Mouse (Mus musculus): ENCODE results near the gene Spsb3. TPM values are rescaled to one million over a fixed set of nuclear protein-coding genes. Genes with fewer than 3 reads are reported as not detected.
A peak's percentile ranks its signal among the peaks of the same experiment; 100 is the strongest.

Gene Spsb3
- total RNA-seq, 2 experiments from 2014 or later, result 60.3 to 60.7 TPM

DNA sequence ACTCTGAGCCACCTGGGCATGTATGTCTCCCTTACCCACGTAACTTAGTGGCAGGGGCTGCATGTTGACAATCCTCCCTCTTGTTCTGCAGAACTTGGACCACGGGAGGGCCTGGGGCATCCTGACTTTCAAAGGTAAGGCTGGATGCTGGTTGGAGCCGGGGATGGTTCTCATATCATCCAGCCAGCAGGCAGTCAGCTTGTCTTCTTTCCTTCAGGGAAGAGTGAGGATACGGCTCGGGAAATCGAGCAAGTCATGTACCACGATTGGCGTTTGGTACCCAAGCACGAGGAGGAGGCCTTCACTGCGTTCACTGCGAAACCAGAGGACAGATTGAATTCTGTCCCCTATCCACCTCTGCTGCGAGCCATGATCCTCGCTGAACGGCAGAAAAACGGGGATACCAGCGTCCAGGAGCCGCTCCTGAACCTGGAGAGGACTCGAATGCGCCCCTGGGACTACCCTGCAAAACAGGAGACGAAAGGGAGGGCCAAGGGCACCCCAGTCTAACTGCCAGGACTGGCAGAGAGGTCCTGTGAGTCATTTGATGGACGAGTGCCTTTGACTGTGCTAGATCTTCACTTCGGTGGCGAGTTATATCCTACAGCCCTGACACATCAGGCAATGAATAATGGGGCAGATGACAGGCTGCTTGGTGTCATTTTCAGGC is 9.3 kb downstream of the Spsb3 start:
- no peak for DNase-seq (ENCODE audit: low spot score in 2 of 2)

DNA sequence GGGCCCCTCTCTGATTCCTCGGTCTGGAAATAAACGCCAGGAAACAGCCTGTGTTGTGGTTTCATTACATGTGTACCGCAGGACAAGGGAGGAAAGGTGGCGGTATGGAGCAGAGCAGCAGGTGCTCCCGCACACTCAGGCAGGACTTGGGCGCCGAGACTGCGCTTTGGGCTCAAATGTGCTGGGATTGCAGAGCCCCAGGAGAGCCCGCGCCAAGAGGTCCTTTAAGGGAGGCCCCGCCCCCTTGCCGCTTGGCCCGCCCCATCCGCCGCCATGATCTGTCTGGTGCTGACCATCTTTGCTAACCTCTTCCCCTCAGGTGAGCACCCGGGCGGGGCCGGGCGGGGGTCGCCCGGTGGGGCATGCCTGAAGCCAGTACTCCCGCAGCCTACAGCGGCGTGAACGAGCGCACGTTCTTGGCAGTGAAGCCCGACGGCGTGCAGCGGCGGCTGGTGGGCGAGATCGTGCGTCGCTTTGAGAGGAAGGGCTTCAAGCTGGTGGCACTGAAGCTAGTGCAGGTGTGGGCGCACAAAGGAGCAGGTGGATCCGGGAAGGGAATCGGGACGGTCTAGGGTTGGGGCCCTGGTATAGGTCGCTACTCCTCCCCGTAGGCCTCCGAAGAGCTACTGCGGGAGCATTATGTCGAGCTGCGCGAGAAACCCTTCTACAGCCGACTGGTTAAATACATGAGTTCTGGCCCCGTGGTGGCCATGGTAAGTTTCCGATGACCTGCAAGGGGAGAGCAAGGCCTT is 10.0 kb downstream of the Spsb3 start, which contains the start of gene Nme3:
Gene Nme3, plus strand, starts transcription at position 260 of the 752 bp plus-strand sequence.
- DNase-seq (ENCODE audit: low spot score in 2 of 2), result peak; percentile 61 to 80

DNA sequence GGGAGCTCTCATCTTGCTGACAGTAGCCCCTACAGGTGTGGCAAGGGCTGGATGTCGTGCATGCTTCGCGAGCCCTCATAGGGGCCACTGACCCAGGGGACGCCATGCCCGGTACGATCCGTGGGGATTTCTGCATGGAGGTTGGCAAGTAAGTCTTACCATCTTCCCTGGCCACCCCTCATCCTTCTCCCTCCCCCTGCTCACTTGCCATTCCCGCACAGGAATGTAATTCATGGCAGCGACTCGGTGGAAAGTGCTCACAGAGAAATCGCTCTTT is 10.5 kb downstream of the Spsb3 start:
- no peak for DNase-seq (ENCODE audit: low spot score in 2 of 2)

DNA sequence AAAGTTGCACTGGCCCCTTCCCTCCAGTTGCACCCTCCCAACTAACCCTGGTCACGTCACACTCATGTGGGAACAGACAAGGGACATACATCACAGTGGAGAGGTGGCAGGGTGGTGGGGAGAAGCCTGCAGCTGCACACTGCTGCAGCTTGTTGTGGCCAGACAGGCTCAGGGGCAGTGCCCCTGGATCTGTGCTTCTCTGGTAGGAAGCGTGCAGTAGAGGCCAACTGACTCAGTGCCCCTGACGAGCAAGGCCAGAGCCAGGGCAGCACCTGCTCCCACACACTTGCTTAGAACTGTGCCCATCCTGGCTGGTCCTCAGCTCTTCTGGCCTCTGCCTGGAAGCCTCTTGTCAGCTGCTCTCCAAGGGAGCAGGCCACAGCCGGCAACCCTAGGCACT is 11.2 kb downstream of the Spsb3 start:
- DNase-seq (ENCODE audit: low spot score in 2 of 2), result no peak

DNA sequence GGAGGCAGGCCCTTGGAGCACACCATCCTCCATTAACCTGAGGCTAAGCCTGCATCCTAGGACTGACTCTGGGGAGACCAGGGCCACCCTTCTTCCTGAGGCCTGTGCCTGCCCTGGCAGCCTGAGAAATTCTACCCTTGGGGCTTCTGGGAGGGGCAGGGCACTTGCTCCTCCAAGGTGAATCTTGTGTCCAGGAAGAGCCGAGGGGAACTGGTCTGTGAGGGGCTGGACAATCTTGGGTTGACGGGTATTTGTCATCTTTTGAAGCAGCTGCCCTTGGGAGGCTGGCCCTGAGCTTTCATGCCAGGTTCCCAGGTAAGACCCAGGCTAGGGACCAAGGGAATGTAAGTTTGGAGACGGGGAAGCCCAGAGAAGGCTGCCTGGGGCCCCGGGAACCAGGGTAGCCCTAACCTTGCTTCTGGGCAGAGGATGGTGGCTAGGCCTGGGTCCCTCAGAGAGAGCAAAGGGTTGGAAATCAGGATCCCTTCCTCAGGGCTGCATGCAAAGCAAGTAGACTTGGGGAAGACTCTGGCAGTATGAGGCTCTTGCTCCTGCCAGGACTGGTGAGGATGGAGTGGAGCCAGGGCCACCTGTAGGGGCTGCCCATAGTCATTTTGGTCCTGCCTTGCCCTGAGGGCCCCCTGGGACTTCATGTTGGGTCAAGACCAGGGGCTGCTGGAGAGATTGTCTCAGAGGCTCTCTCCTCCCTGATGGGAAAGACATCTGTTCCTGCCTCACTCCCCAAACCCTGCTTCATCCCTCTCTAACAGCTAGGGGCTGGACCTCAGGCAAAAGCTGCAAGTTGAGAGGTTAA is 11.8 kb downstream of the Spsb3 start:
- DNase-seq (ENCODE audit: low spot score in 2 of 2), result no peak

DNA sequence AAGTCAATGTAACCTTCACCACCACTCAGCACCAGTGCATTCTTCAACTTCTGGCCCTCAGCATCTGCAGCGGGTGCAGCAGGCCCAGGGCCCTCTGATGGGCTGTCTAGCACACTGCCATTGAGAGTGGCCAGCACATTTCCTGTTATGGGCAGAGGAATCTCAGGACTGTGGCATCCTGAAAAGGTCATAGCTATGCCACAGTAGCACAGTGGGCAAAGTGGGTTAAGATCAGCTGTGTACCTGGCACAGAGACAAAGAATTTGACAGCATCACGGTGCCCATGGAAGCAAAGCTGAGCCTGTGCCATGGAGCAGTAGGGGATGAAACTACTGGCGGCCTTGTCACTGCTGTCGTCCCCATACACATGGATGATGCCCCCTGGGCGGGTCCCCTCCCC is 12.7 kb downstream of the Spsb3 start:
- no peak for DNase-seq (ENCODE audit: low spot score in 2 of 2)

DNA sequence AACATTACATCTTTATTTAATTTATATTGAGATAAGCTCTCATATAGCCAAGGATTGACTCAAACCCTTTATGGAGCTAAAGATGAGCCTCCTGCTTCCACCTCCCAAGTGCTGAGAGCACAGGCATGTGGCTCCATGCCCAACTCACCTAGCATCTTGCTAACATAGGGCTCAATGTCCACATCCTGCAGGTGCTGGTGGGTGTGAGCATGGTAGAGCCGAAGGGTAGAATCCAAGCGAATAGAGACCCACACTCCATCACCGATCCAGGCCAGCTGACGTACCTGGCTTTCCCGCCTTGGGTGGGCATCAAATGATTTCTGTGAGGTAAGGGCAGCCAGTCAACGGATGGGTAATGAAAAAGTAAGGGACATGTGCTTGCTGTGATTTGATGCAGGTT is 13.6 kb downstream of the Spsb3 start:
- no peak for DNase-seq (ENCODE audit: low spot score in 2 of 2)

DNA sequence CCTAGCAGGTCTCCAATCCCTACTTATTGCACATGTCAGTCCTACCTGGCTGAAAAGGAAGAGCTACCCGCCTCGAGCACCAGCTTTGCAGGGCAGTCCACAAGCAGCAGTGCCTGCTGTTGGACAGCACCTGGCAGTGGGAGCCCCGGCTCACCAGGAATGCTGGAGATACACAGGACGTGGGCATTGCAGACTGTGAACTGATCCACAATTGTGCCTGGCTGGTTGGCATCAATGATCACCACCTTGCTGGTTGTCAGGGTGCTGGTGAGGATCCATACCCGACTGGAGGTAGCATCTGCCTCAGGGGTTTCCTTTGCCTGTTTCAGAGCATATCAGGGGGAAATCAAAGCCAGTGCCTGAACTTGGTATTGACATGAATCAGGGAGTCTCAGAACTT is 15.7 kb downstream of the Spsb3 start:
- no peak for DNase-seq (ENCODE audit: low spot score in 2 of 2)

DNA sequence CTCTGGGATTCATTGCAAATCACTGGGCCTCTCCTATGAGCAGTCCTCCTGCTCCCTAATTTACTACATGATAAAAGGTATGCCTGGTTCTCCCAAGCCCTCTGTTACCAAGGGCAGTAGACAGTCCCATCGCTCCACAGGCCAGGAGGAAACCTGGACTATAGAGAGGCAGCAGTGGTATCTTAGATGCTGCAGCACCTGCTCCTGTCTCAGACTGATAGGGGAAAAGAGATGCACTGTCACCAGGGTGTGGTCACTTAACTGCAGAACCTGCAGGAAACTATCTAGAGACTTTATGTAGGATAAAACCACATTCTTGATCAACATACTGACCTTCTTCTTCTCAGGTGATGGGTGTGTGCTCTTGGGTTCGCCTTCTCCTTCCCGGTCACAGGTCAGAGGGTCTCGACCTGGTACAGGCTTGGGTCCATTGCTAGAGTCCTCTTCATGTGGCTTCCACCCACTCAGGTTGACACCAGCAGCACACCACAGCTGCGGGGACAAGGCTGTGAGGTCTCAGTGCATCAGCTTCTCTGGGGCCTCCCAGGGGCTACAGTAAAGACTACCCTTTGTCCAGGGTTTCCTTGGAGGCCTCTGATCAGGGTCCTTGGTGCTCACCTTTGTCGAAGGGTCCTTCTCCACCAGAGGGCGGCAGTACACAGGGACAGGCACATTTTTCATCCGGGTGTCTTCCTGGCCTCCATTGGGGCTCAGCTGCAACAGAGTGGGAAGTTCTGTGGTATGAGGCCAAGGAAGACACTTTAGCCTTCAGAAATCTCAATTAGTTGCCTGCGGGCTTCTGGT is 16.4 kb downstream of the Spsb3 start:
- DNase-seq (ENCODE audit: low spot score in 2 of 2), result no peak

DNA sequence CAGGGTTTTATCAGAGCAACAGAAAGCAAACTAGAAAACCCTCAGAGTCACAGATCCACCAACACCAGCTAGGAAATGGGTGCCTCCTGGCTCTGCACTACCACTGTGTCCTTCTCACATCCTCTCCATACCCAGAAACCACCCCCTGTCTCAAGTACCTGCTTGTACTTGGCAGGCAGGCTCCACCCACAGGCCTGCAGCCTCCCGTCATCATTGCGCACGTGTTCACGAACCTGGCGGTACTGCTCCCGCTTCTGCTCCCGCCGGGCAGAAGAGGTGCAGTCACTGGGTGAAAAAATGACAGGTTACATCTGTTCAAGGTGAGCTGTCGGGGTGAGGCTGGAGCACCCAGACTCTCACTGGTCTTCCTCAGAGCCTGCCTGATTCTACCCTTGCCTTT is 17.3 kb downstream of the Spsb3 start:
- DNase-seq (ENCODE audit: low spot score in 2 of 2), result no peak

DNA sequence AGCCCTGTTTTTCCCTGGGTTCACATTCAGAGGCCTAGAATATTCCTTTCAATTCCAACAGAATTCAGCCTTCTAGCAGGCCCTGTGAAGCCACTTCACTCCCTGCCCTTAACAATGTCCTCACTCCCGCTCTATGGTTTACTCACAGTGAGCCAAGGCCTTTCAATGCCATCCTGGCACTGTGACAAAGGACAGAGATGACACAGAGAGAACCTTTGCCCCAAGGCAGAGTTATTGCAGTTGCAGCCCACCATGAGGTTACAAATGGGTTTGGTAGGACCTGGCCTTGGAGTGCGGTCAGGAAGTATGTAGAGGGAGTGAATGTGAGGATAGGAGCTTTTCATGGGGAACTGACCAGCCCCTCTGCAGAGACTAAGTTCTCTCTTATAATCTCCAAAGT is 21.1 kb downstream of the Spsb3 start:
- DNase-seq (ENCODE audit: low spot score in 2 of 2), result no peak

DNA sequence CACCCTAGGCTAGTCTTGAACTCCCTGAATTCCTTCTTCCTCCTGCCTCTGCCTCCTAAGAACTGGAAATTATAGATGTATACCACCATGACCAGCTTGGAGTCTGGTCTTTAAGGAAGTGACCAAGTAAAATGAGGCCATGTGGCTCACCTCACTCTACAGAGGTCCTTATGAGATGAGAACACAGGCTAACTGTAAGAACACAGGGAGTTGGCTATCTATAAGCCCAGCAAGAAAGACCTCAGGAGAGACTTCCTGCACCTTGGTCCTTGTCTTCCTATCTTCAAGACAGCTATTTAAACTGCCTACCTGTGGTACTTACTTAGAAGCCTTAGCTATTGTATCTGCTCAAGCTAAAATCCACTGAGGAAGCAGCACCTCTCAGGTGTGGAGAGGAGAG is 27.5 kb downstream of the Spsb3 start:
- no peak for DNase-seq (ENCODE audit: low spot score in 2 of 2)

DNA sequence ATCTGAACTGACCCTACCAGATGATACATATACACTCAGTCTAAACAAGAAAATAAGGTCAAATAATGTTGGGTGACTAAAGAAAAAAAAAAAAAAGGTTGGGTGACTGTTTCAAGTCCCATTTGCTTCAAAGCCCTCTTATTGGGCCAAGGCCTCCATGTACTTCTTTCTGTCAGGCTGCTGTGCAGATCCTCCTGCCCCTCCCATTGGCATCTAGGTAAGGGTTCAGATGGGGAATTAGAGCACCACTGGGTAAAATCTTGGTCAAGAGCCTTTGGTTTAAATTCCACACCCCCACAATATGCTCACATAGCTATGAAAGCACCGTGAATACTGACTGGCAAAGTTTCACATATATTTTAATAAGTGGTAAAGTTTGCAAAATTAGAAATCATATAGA is 36.8 kb downstream of the Spsb3 start:
- DNase-seq (ENCODE audit: low spot score in 2 of 2), result no peak

DNA sequence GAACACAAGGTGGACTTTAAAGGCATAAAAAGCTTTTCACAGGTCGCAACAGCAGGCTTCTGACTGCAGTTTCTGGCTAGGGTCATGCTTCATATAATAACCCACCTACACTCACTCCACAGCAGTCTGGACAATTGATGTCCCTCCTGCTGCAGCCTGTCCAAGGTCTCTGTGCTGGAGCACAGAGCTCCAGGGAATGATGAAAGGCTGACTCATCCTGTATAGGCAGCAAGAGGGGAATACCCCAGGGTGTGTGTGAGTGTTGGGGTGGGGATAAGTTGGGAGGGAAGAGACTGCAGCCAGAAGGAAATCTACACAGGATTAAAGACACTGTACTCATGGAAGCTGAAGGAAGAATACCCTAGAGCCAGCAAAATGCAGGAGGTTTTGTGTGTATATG is 43.1 kb downstream of the Spsb3 start:
- DNase-seq (ENCODE audit: low spot score in 2 of 2), result no peak

DNA sequence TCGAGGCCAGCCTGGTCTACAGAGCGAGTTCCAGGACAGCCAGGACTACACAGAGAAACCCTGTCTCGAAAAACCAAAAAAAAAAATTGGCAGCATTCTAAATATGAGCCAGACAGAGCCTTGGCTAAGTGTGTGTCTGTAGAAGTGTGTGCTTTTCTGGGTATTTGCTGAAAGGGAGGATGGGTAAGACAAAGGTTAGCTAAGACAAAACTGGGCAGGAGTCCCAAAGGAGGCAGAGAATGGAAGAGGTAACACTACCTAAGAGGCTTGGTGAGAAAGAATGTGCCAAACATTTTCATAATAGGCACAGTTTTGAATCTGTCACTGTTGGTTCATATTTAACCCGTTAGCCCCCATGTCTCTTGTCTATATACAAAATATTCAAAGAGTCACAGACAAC is 46.0 kb downstream of the Spsb3 start:
- DNase-seq (ENCODE audit: low spot score in 2 of 2), result no peak

DNA sequence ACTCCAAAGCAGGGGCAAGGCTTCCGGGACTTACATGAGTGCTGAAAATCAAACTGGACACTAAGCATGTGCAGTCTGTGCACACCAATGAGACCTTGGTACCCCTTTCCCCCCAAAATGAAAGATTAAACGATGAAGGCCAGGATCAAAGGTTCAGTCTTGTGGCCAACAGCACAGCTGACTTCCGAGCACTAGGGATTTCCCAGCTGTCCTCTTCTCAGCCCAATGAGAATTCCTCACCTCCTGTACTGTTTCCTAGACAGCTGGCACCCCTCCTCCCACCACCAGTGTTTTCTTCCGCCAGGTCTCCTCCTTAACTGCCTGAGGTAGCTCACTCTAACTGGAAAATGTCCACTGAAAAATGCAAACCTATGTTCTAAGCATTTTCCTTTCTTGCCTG is 46.7 kb downstream of the Spsb3 start:
- DNase-seq (ENCODE audit: low spot score in 2 of 2), result no peak

DNA sequence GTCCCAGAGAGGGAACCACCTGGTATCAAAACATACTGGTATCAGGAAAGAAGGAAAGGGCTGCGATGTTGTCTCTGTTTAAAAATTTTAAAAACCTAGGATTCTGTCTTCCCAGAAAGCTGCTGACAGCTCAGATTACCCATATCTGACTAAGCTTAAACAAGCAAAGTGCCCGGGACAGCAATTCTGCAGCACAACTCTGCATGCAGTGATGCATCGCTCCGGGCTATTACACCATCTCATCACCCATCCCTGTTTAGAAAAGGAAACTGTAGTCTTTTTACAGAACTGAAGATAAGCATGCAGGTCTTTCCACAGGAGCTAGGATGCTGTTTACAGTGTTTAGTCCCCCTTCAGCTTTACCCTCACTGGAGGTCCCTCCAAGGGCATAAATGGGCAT is 48.5 kb downstream of the Spsb3 start:
- DNase-seq (ENCODE audit: low spot score in 2 of 2), result no peak

DNA sequence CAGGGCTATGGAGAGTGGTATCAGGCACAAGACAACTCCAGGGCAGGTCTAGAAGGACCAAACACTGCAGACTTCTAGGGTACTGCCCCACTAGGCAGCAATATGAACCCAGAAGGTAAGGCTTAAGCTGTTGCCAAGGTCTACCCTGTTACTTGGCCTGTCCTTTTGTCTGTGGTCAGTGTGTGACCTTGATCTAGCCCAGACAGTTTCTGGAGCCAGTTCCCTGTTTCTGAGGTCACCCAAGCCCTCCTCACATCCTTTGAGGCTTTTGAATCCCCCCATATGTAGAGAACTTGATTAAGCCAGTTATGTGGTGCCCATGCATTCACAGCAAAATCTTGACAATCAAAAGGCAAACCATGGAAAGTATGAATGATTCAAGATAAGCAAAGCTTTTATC is 49.2 kb downstream of the Spsb3 start:
- DNase-seq (ENCODE audit: low spot score in 2 of 2), result no peak

DNA sequence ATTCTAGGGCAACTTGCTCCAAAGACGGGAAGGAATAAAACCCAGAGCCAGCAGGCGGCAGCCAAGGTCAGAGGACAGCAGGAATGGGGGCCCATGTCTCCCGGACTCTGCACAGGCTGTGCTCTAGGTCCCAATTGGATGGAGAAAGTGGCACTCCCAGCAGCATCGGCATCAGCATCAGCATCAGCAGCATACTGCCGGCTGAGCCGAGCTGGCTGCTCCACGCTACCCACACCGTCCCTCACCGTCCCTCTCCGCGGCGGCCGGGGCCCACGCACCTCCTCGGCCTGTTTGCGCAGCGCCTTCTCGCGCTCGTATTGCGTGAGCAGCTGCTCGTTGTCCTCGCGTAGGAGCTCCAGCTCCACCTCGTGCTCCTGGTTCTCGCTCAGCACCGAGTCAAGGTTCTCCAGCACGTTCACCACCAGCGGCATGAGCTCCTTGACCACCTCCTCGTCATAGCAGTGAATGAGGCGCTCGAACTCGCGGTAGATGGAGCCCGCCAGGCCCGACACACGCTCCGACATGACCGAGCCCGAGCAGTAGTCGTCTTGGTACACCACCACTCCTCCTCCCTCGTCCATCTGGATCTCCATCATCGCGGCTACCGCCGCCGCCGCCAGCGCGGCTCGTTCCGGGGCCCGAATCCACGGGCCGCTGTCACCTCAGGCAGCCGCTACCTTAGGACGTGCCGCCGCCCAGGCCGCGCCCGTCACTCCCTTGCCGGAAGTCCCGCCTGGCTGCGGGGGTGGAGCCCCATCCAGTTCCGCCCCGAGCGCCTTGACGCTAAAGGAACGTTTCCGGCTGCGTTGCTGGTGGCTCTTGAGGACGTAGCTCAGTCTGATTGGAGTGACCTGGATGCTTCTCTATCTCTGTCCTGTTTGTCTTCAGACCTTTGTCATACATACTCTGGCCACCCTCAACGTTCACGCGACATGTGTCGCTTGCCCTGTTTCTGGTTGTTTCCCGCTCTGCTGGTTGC is 50.1 kb downstream of the Spsb3 start, which contains the start of gene Mapk8ip3:
Gene Mapk8ip3, minus strand, starts transcription at position 719 of the 979 bp plus-strand sequence.
- DNase-seq (ENCODE audit: low spot score in 2 of 2), result peak; percentile 97 to 98

DNA sequence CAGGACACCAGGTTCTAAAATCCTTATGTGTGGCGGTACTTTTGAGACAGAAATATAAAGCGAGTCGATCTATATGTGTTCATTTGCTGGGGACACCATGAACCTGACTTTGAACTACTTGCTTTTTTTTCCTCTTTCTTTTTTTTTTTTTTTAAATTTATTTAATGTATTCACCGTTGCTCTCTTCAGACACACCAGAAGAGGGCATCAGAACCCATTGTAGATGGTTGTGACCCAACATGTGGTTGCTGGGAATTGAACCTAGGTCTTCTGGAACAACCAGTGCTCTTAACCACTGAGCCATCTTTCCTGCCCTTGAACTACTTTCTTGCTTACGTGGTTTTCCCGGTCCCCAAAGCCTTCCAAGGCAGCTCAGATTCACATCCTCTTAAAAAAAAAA is 50.8 kb downstream of the Spsb3 start:
- no peak for DNase-seq (ENCODE audit: low spot score in 2 of 2)
